8 mouse cellular contexts compared by ENCODE assay signal in the genomic region with DNA sequence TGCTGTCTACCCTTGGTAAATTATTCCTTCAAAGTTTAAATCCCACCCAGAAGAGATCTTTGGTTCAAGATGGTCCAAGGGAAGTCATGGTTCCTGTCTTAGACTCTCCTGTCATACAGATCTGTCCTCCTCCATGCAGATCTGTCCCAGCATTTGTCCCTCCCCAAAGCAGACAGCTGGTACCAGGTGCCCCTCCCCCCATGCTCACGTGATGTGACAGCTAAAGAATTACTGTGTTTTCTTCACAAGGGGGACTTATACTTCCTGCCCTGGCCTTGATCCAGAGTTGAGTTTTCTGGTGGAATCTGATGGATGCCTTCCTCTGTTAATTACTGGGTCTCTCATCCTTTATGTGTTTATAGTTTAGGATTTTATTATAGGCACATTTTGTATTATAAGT. TPM values are rescaled to one million over a fixed set of nuclear protein-coding genes. Genes with fewer than 3 reads are reported as not detected.
A peak's percentile ranks its signal among the peaks of the same experiment; 100 is the strongest.
DNase-seq lines count a peak whose midpoint lies in the region; ATAC-seq and TF ChIP-seq lines count a peak whose summit lies in the region.

No protein-coding gene starts in this region.

- peak; percentile 18; the same call in 1 of the 2 replicates for ATAC-seq in lung, embryonic 14.5 days (ENCODE audit: insufficient read depth)
- ATAC-seq in erythroid progenitor cell, adult 5-6 weeks (replicated peaks; ENCODE audit: low FRiP score, poor library complexity, severe bottlenecking): peak; percentile 55
- no peak for ATAC-seq in intestine, embryonic 16.5 days
- peak; percentile 47; the same call in 1 of the 2 replicates for ATAC-seq in lung, embryonic 15.5 days (ENCODE audit: borderline replicate concordance, extremely low read depth, low FRiP score, low TSS enrichment)
- no peak for ATAC-seq in neural tube, embryonic 14.5 days (ENCODE audit: low read depth)

- DNase-seq in lung, embryonic 14.5 days: peak; percentile 86
- DNase-seq in lung, adult 2 months: no peak
- no peak for DNase-seq in layer of hippocampus, postnatal 14 days (ENCODE audit: low spot score in 2 of 2)
- DNase-seq in urinary bladder, postnatal 25 days (ENCODE audit: low spot score): no peak

- WGBS in lung, embryonic 14.5 days: 7% methylated on average over 1 of the region's 1 CpGs
- WGBS in lung, adult 2 months: 0% methylated on average over 1 of the region's 1 CpGs
- WGBS in intestine, embryonic 16.5 days: 14% methylated on average over 1 of the region's 1 CpGs
- WGBS in lung, embryonic 15.5 days: 4% methylated on average over 1 of the region's 1 CpGs
- 0% methylated on average over 1 of the region's 1 CpGs for whole genome bisulfite sequencing in neural tube, embryonic 14.5 days

- H3K27ac ChIP-seq in lung, embryonic 14.5 days (ENCODE audit: low read depth): peak overlapping the region; percentile 47; the same call in 1 of the 2 replicates
- 0 out of 2 replicates have a peak overlapping the region, but pooled peaks have one; percentile 29 for H3K27ac ChIP-seq in intestine, embryonic 16.5 days (ENCODE audit: low read length)
- H3K27ac ChIP-seq in lung, embryonic 15.5 days: peak overlapping the region; percentile 79; the same call in 1 of the 2 replicates
- H3K27ac ChIP-seq in neural tube, embryonic 14.5 days (ENCODE audit: low read depth, low read length): peak overlapping the region; percentile 73

- TF ChIP-seq POLR2A in lung, adult 2 months (IDR thresholded peaks at IDR 0.05; ENCODE audit: borderline replicate concordance, extremely low read depth, low read depth, low read length): no peak

- no peaks in the 10 kb centered on the region for H3K9me3 ChIP-seq in lung, embryonic 14.5 days (ENCODE audit: low read depth, low read length)
- H3K9me3 ChIP-seq in intestine, embryonic 16.5 days (ENCODE audit: control insufficient read depth, low read length): no peaks in the 10 kb centered on the region
- H3K9me3 ChIP-seq in lung, embryonic 15.5 days: no peaks in the 10 kb centered on the region
- H3K9me3 ChIP-seq in neural tube, embryonic 14.5 days (ENCODE audit: control insufficient read depth, low read length): no peaks in the 10 kb centered on the region

- 0 out of 2 replicates have a peak, but pooled peaks cover 14% of the 10 kb centered on the region for H3K4me1 ChIP-seq in lung, embryonic 14.5 days (ENCODE audit: insufficient read depth)
- peaks cover 12% of the 10 kb centered on the region; the same call in 1 of the 2 replicates for H3K4me1 ChIP-seq in lung, adult 2 months (ENCODE audit: control insufficient read depth, insufficient read depth, low read length)
- peaks cover 7% of the 10 kb centered on the region; the same call in 1 of the 2 replicates for H3K4me1 ChIP-seq in intestine, embryonic 16.5 days (ENCODE audit: control insufficient read depth, insufficient read depth, low read length)
- peaks cover 30% of the 10 kb centered on the region for H3K4me1 ChIP-seq in lung, embryonic 15.5 days
- H3K4me1 ChIP-seq in neural tube, embryonic 14.5 days (ENCODE audit: control insufficient read depth, insufficient read depth, low read length): peaks cover 20% of the 10 kb centered on the region

- peak overlapping the region; percentile 60 for H3K4me2 ChIP-seq in lung, embryonic 14.5 days
- H3K4me2 ChIP-seq in intestine, embryonic 16.5 days (ENCODE audit: low read depth, low read length): no peak overlapping the region; the same call in 1 of the 2 replicates
- peak overlapping the region; percentile 64 for H3K4me2 ChIP-seq in lung, embryonic 15.5 days
- H3K4me2 ChIP-seq in neural tube, embryonic 14.5 days (ENCODE audit: low read depth, low read length): peak overlapping the region; percentile 66; the same call in 1 of the 2 replicates

- H3K27me3 ChIP-seq in lung, embryonic 14.5 days (ENCODE audit: insufficient read depth, low read length): no peaks in the 10 kb centered on the region
- H3K27me3 ChIP-seq in intestine, embryonic 16.5 days (replicated peaks; ENCODE audit: control insufficient read depth, insufficient read depth, low read length): no peaks in the 10 kb centered on the region
- no peaks in the 10 kb centered on the region for H3K27me3 ChIP-seq in lung, embryonic 15.5 days
- H3K27me3 ChIP-seq in neural tube, embryonic 14.5 days (ENCODE audit: control insufficient read depth, insufficient read depth, low read length): no peaks in the 10 kb centered on the region

- H3K36me3 ChIP-seq in lung, embryonic 14.5 days (ENCODE audit: insufficient read depth): no peaks in the 10 kb centered on the region
- no peaks in the 10 kb centered on the region for H3K36me3 ChIP-seq in intestine, embryonic 16.5 days (ENCODE audit: control insufficient read depth, insufficient read depth, low read length)
- H3K36me3 ChIP-seq in lung, embryonic 15.5 days: no peaks in the 10 kb centered on the region
- H3K36me3 ChIP-seq in neural tube, embryonic 14.5 days (ENCODE audit: control insufficient read depth, insufficient read depth, low read length): no peaks in the 10 kb centered on the region

- no peak for TF ChIP-seq CTCF in lung, embryonic 14.5 days (IDR thresholded peaks at IDR 0.05; ENCODE audit: low read depth)
- TF ChIP-seq CTCF in lung, adult 2 months (IDR thresholded peaks at IDR 0.05; ENCODE audit: insufficient read depth, low read length): no peak

- peak overlapping the region; percentile 27; the same call in 1 of the 2 replicates for H3K4me3 ChIP-seq in lung, embryonic 14.5 days (ENCODE audit: low read depth, low read length)
- H3K4me3 ChIP-seq in lung, adult 2 months (replicated peaks; ENCODE audit: extremely low read depth, low read depth, low read length): no peak overlapping the region
- H3K4me3 ChIP-seq in intestine, embryonic 16.5 days (ENCODE audit: low read length): no peak overlapping the region
- peak overlapping the region; percentile 31; the same call in 1 of the 2 replicates for H3K4me3 ChIP-seq in lung, embryonic 15.5 days
- peak overlapping the region; percentile 29; the same call in 1 of the 2 replicates for H3K4me3 ChIP-seq in neural tube, embryonic 14.5 days (ENCODE audit: low read depth, low read length)

- no peak overlapping the region for H3K9ac ChIP-seq in lung, embryonic 14.5 days
- H3K9ac ChIP-seq in intestine, embryonic 16.5 days (ENCODE audit: low read depth, low read length): no peak overlapping the region
- H3K9ac ChIP-seq in lung, embryonic 15.5 days: no peak overlapping the region
- H3K9ac ChIP-seq in neural tube, embryonic 14.5 days (replicated peaks; ENCODE audit: low read depth, low read length): no peak overlapping the region; the same call in 1 of the 2 replicates

RNA-seq across cellular contexts. Expression of a gene that starts 0.7 kb away (rescaled TPM):
- polyA plus RNA-seq in lung, embryonic 14.5 days (2014; fragmentation: Nextera tagmentation; extraction: Ambion mirVana): 6.8 and 7.7 TPM in 2 replicates
- polyA plus RNA-seq in lung, adult 2 months (2012; rRNA removed): 4.7 and 10.1 TPM in 2 replicates
- 96.2 and 117 TPM in 2 replicates for total RNA-seq in erythroid progenitor cell, adult 5-6 weeks (2015; ENCODE audit: low replicate concordance)
- 128 and 171 TPM in 2 replicates for total RNA-seq in erythroid progenitor cell, adult 5-6 weeks (2017; ENCODE audit: low replicate concordance)
- 32.4 and 35.9 TPM in 2 replicates for polyA plus RNA-seq in intestine, embryonic 16.5 days (2015; fragmentation: Nextera tagmentation; extraction: Ambion mirVana)
- 5.3 and 7.0 TPM in 2 replicates for polyA plus RNA-seq in lung, embryonic 15.5 days (2015; fragmentation: Nextera tagmentation; extraction: Ambion mirVana)
- polyA plus RNA-seq in neural tube, embryonic 14.5 days (2014; fragmentation: Nextera tagmentation; extraction: Ambion mirVana): 38.0 and 41.1 TPM in 2 replicates
- total RNA-seq in layer of hippocampus, postnatal 14 days (2021): 10 to 100 TPM; 10.9 to 11.4 TPM

RNA-seq across cellular contexts. Expression of a gene that starts 8.4 kb away (rescaled TPM):
- polyA plus RNA-seq in lung, embryonic 14.5 days (2014; fragmentation: Nextera tagmentation; extraction: Ambion mirVana): 0.34 and 0.54 TPM in 2 replicates
- polyA plus RNA-seq in lung, adult 2 months (2012; rRNA removed): 0.71 and 0.76 TPM in 2 replicates
- total RNA-seq in erythroid progenitor cell, adult 5-6 weeks (2015; ENCODE audit: low replicate concordance): not detected in 2 replicates
- total RNA-seq in erythroid progenitor cell, adult 5-6 weeks (2017; ENCODE audit: low replicate concordance): not detected in 2 replicates
- polyA plus RNA-seq in intestine, embryonic 16.5 days (2015; fragmentation: Nextera tagmentation; extraction: Ambion mirVana): 5.0 and 5.3 TPM in 2 replicates
- 1.7 and 1.9 TPM in 2 replicates for polyA plus RNA-seq in lung, embryonic 15.5 days (2015; fragmentation: Nextera tagmentation; extraction: Ambion mirVana)
- polyA plus RNA-seq in neural tube, embryonic 14.5 days (2014; fragmentation: Nextera tagmentation; extraction: Ambion mirVana): 5.8 and 8.3 TPM in 2 replicates
- 1 to 10 TPM; 6.6 to 8.8 TPM for total RNA-seq in layer of hippocampus, postnatal 14 days (2021)

Comparison
In these comparisons a context has a peak if more than half of its experiments do, and no peak if none do; other contexts are left out.
1. H3K4me3 ChIP-seq: peak in lung, embryonic 14.5 days (single experiment), lung, embryonic 15.5 days (single experiment) and neural tube, embryonic 14.5 days (single experiment); none in lung, adult 2 months (single experiment) and intestine, embryonic 16.5 days (single experiment).
2. ATAC-seq: peak in lung, embryonic 14.5 days (single experiment), erythroid progenitor cell, adult 5-6 weeks (single experiment) and lung, embryonic 15.5 days (single experiment); none in intestine, embryonic 16.5 days (single experiment) and neural tube, embryonic 14.5 days (single experiment).
3. H3K27ac ChIP-seq: peak in every context shown above with its lines; median percentile 79 in lung, embryonic 15.5 days; 73 in neural tube, embryonic 14.5 days; 47 in lung, embryonic 14.5 days; 29 in intestine, embryonic 16.5 days.